Mouse (Mus musculus) stomach, adult 2 months (tissue): Measurements from ENCODE around the gene Prdm1. TPM values are rescaled to one million over a fixed set of nuclear protein-coding genes. Genes with fewer than 3 reads are reported as not detected.

Experiments used
- polyA plus RNA-seq: library from polyadenylated mRNA; depleted of rRNA; stranded (reverse); fragments of >200 nt; gene quantifications from 2 replicates; pipeline ENCODE4 v1.2.3, GENCODE M21; 2012; rRNA removed

Prdm1 gene
- polyA plus RNA-seq: 1.5 and 2.2 TPM in 2 replicates

DNA sequence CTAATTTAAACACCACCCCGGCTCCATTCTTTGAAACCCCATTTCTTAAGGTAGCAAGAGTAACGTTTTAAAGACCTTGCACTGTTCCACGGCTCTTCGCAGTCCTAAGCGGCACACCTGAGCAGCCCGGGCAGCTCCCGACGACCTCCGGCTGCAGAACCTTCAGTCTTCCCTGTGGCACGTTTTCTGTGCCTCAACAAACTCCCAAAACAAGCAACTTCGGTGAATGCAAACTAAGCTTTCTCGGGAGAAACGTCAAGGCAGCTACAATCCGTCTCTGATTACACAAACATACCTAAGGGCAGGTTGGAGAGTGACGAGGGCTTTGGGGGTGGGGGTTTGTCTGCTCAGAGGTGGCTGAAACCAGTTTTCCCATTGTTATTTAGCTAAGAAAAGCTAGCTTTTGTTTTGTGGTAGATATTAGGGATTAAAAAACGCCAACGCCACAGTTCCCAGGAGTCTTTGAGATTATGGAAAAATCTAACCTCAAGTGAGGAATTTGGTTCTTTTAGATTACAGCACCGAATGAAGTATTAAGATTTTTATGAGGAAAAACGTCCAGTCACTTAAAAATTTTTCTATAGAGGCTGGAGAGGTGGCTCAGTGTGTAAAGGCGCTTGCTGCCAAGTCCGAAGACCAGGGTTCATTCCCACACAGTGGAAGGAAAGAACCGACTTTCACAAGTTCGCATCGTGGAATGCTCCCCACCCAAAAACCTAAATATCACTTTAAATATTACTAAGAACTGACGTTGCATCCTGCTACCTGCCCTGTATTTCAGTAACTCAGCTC is at the start of gene Prdm1:
Gene Prdm1, minus strand, starts transcription at position 211 of the 792 bp plus-strand sequence.

